Mouse (Mus musculus) lung, postnatal 0 days (tissue): Measurements from ENCODE around the gene Bud23. TPM values are rescaled to one million over a fixed set of nuclear protein-coding genes. Genes with fewer than 3 reads are reported as not detected.

Experiments
- ATAC-seq: fragments of 200-750 bp; cut with Nextera tagmentation; 2 replicates; pipeline ENCODE4 v1.8.0; 2017; ENCODE audit warnings: moderate library complexity
- DNase-seq: peaks from one replicate; pipeline ENCODE4 v3.0.0-alpha.2; 2016; ENCODE audit warnings: low spot score
- H3K27ac ChIP-seq: fragments of 300-500 bp; sonication (generic); 2 replicates; pipeline ENCODE4 v1.5.1; 2014; ENCODE audit warnings: antibody characterized with exemption, mild to moderate bottlenecking, low read length, mixed read lengths
- H3K27me3 ChIP-seq: fragments of 300-500 bp; sonication (generic); replicated peaks from 2 replicates; pipeline ENCODE4 v1.6.1; 2014; ENCODE audit warnings: low read length, mixed read lengths; ENCODE audit not compliant: insufficient read depth
- H3K36me3 ChIP-seq: fragments of 300-500 bp; sonication (generic); 2 replicates; pipeline ENCODE4 v1.6.1; 2014; ENCODE audit warnings: low read length, mixed read lengths; ENCODE audit not compliant: insufficient read depth
- H3K4me1 ChIP-seq: fragments of 300-500 bp; sonication (generic); 2 replicates; pipeline ENCODE4 v1.6.1; 2014; ENCODE audit warnings: antibody characterized with exemption, low read depth, low read length, mixed read lengths; ENCODE audit not compliant: insufficient read depth
- H3K4me2 ChIP-seq: fragments of 300-500 bp; sonication (generic); replicated peaks from 2 replicates; pipeline ENCODE4 v1.6.1; 2014; ENCODE audit warnings: low read depth, mild to moderate bottlenecking, low read length, moderate library complexity, mixed read lengths
- H3K4me3 ChIP-seq: fragments of 300-500 bp; sonication (generic); 2 replicates; pipeline ENCODE4 v1.5.1; 2014; ENCODE audit warnings: low read depth, low read length
- H3K9ac ChIP-seq: fragments of 300-500 bp; sonication (generic); replicated peaks from 2 replicates; pipeline ENCODE4 v1.6.1; 2014; ENCODE audit warnings: low read depth, mild to moderate bottlenecking
- H3K9me3 ChIP-seq: fragments of 300-500 bp; sonication (generic); 2 replicates; pipeline ENCODE4 v1.6.1; 2016; ENCODE audit warnings: low read length, mixed read lengths
- CTCF ChIP-seq: IDR thresholded peaks from 2 replicates; pipeline ENCODE4 v1.5.1; 2016; ENCODE audit warnings: antibody characterized with exemption, mild to moderate bottlenecking
- EP300 ChIP-seq: IDR thresholded peaks from 2 replicates; pipeline ENCODE4 v1.6.1; 2016; ENCODE audit warnings: antibody characterized with exemption, mild to moderate bottlenecking, control low read depth
- WGBS: fragments of 180-500 bp; shearing (Covaris S2); extraction: QIAGEN DNeasy Blood & Tissue Kit; methylation state at CpG from one replicate; pipeline ENCODE4 v1.1.7; 2014; 5-methylcytosine and 5-hydroxymethylcytosine counted together
- polyA plus RNA-seq: library from polyadenylated mRNA; unstranded; fragments of >200 nt; fragmentation: Nextera tagmentation; extraction: Ambion mirVana; gene quantifications from 2 replicates; pipeline ENCODE4 v1.2.1, GENCODE M21; 2015

Gene Bud23
- polyA plus RNA-seq, 1 experiment from 2014 or later: 52.2 TPM

GRCm38 (mm10) chr5:135073349-135074150 is 8.8 kb upstream of the Bud23 start:
- DNase-seq (no peak), ATAC-seq (no peak)
- 35% methylated on average over 18 of the region's 26 CpGs for WGBS
- TF ChIP-seq CTCF (no peak), EP300 (no peak)
- Histone ChIP-seq H3K27ac (no peak overlapping the region), H3K4me3 (no peak overlapping the region), H3K9me3 (no peaks in the 10 kb centered on the region), H3K36me3 (no peaks in the 10 kb centered on the region), H3K4me1 (peaks cover 3% of the 10 kb centered on the region; the same call in 1 of the 2 replicates), H3K9ac (no peak overlapping the region), H3K4me2 (no peak overlapping the region), H3K27me3 (no peaks in the 10 kb centered on the region)

- TF ChIP-seq CTCF (no peak), EP300 (no peak)
- WGBS: 69% methylated on average over 6 of the region's 6 CpGs
- H3K4me3 ChIP-seq: no peak overlapping the region
- peaks cover 6% of the 10 kb centered on the region; the same call in 1 of the 2 replicates for H3K36me3 ChIP-seq
- DNase-seq (no peak), ATAC-seq (no peak)
- no peaks in the 10 kb centered on the region for H3K9me3 ChIP-seq
- no peak overlapping the region for H3K4me2 ChIP-seq
- no peaks in the 10 kb centered on the region for H3K27me3 ChIP-seq
- no peak overlapping the region for H3K9ac ChIP-seq
- H3K27ac ChIP-seq: no peak overlapping the region
- peaks cover 3% of the 10 kb centered on the region; the same call in 1 of the 2 replicates for H3K4me1 ChIP-seq
These were observed 8.0 kb upstream of the Bud23 start for GRCm38 (mm10) chr5:135072720-135073119.

- ATAC-seq (no peak), DNase-seq (no peak)
- no peak overlapping the region for H3K4me2 ChIP-seq
- H3K4me1 ChIP-seq: peaks cover 2% of the 10 kb centered on the region; the same call in 1 of the 2 replicates
- H3K9ac ChIP-seq: no peak overlapping the region
- H3K4me3 ChIP-seq: no peak overlapping the region
- 98% methylated on average over 2 of the region's 2 CpGs for WGBS
- no peaks in the 10 kb centered on the region for H3K9me3 ChIP-seq
- H3K27ac ChIP-seq: no peak overlapping the region
- peaks cover 6% of the 10 kb centered on the region; the same call in 1 of the 2 replicates for H3K36me3 ChIP-seq
- TF ChIP-seq CTCF: no peak
- H3K27me3 ChIP-seq: no peaks in the 10 kb centered on the region
These were observed 7.3 kb upstream of the Bud23 start for GRCm38 (mm10) chr5:135072061-135072460.

GRCm38 (mm10) chr5:135070448-135070847 is 5.7 kb upstream of the Bud23 start:
- WGBS: 81% methylated on average over 3 of the region's 3 CpGs
- Histone ChIP-seq H3K36me3 (peaks cover 13% of the 10 kb centered on the region), H3K9me3 (no peaks in the 10 kb centered on the region), H3K27me3 (no peaks in the 10 kb centered on the region), H3K27ac (no peak overlapping the region), H3K4me1 (no peaks in the 10 kb centered on the region), H3K9ac (no peak overlapping the region), H3K4me3 (no peak overlapping the region), H3K4me2 (no peak overlapping the region)
- no peak for TF ChIP-seq CTCF
- no peak for TF ChIP-seq EP300
- DNase-seq: no peak
- no peak for ATAC-seq

- no peak for TF ChIP-seq CTCF
- no peak for TF ChIP-seq EP300
- no peak overlapping the region for H3K4me3 ChIP-seq
- DNase-seq: no peak
These were observed 1.2 kb upstream of the Bud23 start for GRCm38 (mm10) chr5:135066008-135066407.

GRCm38 (mm10) chr5:135064382-135064766 is 385 bp downstream of the Bud23 start:
- H3K4me3 ChIP-seq: peak overlapping the region; percentile 93
- ATAC-seq: peak; percentile 52
- 1% methylated on average over 34 of the region's 40 CpGs for WGBS
- H3K27ac ChIP-seq: peak overlapping the region; percentile 68
- peaks cover 13% of the 10 kb centered on the region for H3K36me3 ChIP-seq
- TF ChIP-seq EP300 (no peak), CTCF (no peak)
- H3K9ac ChIP-seq: peak overlapping the region; percentile 87
- H3K27me3 ChIP-seq: no peaks in the 10 kb centered on the region
- H3K4me2 ChIP-seq: peak overlapping the region; percentile 98
- no peaks in the 10 kb centered on the region for H3K4me1 ChIP-seq
- peak; percentile 23 for DNase-seq
- no peaks in the 10 kb centered on the region for H3K9me3 ChIP-seq

More at GRCm38 (mm10) chr5:135066008-135066407, 1.2 kb upstream of the Bud23 start:
- 89% methylated on average over 3 of the region's 3 CpGs for WGBS
- Histone ChIP-seq H3K9ac (no peak overlapping the region), H3K9me3 (no peaks in the 10 kb centered on the region), H3K4me2 (no peak overlapping the region), H3K27ac (no peak overlapping the region), H3K36me3 (peaks cover 13% of the 10 kb centered on the region), H3K27me3 (no peaks in the 10 kb centered on the region), H3K4me1 (no peaks in the 10 kb centered on the region)
- no peak for ATAC-seq
